Mouse (Mus musculus) liver, adult 2 months (tissue): ENCODE measurements around the gene Acsl5. TPM values are rescaled to one million over a fixed set of nuclear protein-coding genes. Genes with fewer than 3 reads are reported as not detected.

ENCODE experiments used
- DNase-seq: peaks from one replicate; pipeline ENCODE4 v3.0.0-alpha.2; 2011; ENCODE audit warnings: low read depth, low spot score; ENCODE audit errors: extremely low read depth
- H3K27ac ChIP-seq: fragments of 200-500 bp; replicated peaks from 2 replicates; pipeline ENCODE4 v1.5.1; 2012; ENCODE audit warnings: low read depth, mild to moderate bottlenecking, control low read depth, inconsistent platforms, low read length; ENCODE audit not compliant: insufficient read depth
- H3K27me3 ChIP-seq: fragments of 200-500 bp; 2 replicates; pipeline ENCODE4 v1.6.1; 2012; ENCODE audit warnings: mild to moderate bottlenecking, moderate library complexity, low read length, inconsistent platforms; ENCODE audit not compliant: control insufficient read depth, insufficient read depth
- H3K36me3 ChIP-seq: fragments of 200-500 bp; 2 replicates; pipeline ENCODE4 v1.6.1; 2012; ENCODE audit warnings: low read length, inconsistent platforms; ENCODE audit not compliant: control insufficient read depth, insufficient read depth
- H3K4me1 ChIP-seq: fragments of 200-500 bp; 2 replicates; pipeline ENCODE4 v1.6.1; 2011; ENCODE audit warnings: low read length; ENCODE audit not compliant: control insufficient read depth, insufficient read depth
- H3K4me3 ChIP-seq: fragments of 200-500 bp; 2 replicates; pipeline ENCODE4 v1.5.1; 2011; ENCODE audit warnings: low read depth, mild to moderate bottlenecking, control low read depth, low read length, moderate library complexity; ENCODE audit not compliant: insufficient read depth
- H3K79me2 ChIP-seq: fragments of 200-500 bp; 2 replicates; pipeline ENCODE4 v1.6.1; 2012; ENCODE audit warnings: inconsistent platforms, mild to moderate bottlenecking, low read length, moderate library complexity; ENCODE audit not compliant: control insufficient read depth, insufficient read depth
- H3K9ac ChIP-seq: fragments of 200-500 bp; 2 replicates; pipeline ENCODE4 v1.6.1; 2012; ENCODE audit warnings: low read depth, mild to moderate bottlenecking, control low read depth, inconsistent platforms, low read length
- CTCF ChIP-seq: fragments of 200-500 bp; IDR thresholded peaks from 2 replicates; pipeline ENCODE4 v1.5.1; 2011; ENCODE audit warnings: low read depth, low read length, control low read depth
- POLR2A ChIP-seq: fragments of 200-500 bp; IDR thresholded peaks from 2 replicates; pipeline ENCODE4 v1.6.1; 2011; ENCODE audit warnings: low read length, control low read depth; ENCODE audit not compliant: insufficient read depth; ENCODE audit errors: extremely low read depth
- WGBS: fragments of 180-500 bp; shearing (Covaris S2); methylation state at CpG from one replicate; pipeline ENCODE4 v1.1.7; 2018; 5-methylcytosine and 5-hydroxymethylcytosine counted together
- polyA plus RNA-seq: library from polyadenylated mRNA; depleted of rRNA; stranded (reverse); fragments of >200 nt; gene quantifications from 2 replicates; pipeline ENCODE4 v1.2.3, GENCODE M21; 2012
- total RNA-seq: library from RNA; depleted of rRNA; stranded (reverse); fragments of >200 nt; gene quantifications from 2 replicates; pipeline ENCODE4 v1.2.3, GENCODE M21; 2014

Gene Acsl5
- total and polyA plus RNA-seq, 2 experiments: 206 to 1,190 TPM

- 39% methylated on average over 7 of the region's 7 CpGs for WGBS
- TF ChIP-seq CTCF (peak; percentile 79), POLR2A (no peak)
- peak; percentile 57 for DNase-seq
- no peak overlapping the region for H3K9ac ChIP-seq
- H3K4me3 ChIP-seq: no peak overlapping the region
- H3K27me3 ChIP-seq: no peaks in the 10 kb centered on the region
- H3K27ac ChIP-seq: peak overlapping the region; percentile 4
- no peaks in the 10 kb centered on the region for H3K36me3 ChIP-seq
- H3K79me2 ChIP-seq: no peaks in the 10 kb centered on the region
- peaks cover 8% of the 10 kb centered on the region for H3K4me1 ChIP-seq
Observed at GRCm38 (mm10) chr19:55244791-55245231, 6.9 kb upstream of the Acsl5 start.

DNA sequence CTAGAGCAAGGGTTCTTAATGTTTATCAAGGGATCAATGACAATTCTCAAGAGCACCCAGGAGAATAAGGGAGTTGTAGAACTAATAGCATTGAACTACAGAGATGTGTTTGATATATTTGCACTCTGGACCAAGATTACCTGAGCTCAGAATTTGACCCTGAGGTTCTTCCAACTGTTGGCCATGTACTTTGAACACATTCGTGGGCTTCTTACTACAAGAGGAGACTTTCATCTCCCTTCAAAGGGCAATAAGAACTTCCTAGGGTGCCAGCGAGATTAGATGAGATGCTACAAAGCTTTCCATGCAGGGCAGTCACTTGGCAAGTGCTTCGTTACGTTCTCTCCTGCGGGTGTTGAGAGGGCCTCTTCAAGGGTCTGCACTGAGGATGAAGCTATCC is 4.2 kb upstream of the Acsl5 start:
- no peak for TF ChIP-seq CTCF
- TF ChIP-seq POLR2A: no peak
- 69% methylated on average over 5 of the region's 5 CpGs for WGBS
- DNase-seq: peak; percentile 67
- Histone ChIP-seq H3K4me3 (no peak overlapping the region), H3K36me3 (no peaks in the 10 kb centered on the region), H3K27me3 (no peaks in the 10 kb centered on the region), H3K79me2 (no peaks in the 10 kb centered on the region), H3K27ac (peak overlapping the region; percentile 37; the same call in 1 of the 2 replicates), H3K9ac (no peak overlapping the region), H3K4me1 (peaks cover 15% of the 10 kb centered on the region)

- Histone ChIP-seq H3K27me3 (no peaks in the 10 kb centered on the region), H3K36me3 (no peaks in the 10 kb centered on the region), H3K79me2 (no peaks in the 10 kb centered on the region), H3K27ac (peak overlapping the region; percentile 37; the same call in 1 of the 2 replicates), H3K9ac (no peak overlapping the region), H3K4me1 (peaks cover 16% of the 10 kb centered on the region), H3K4me3 (no peak overlapping the region)
- 20% methylated on average over 9 of the region's 9 CpGs for WGBS
- no peak for TF ChIP-seq CTCF
- peak; percentile 85 for DNase-seq
Observed at GRCm38 (mm10) chr19:55247991-55248520, 3.7 kb upstream of the Acsl5 start.

GRCm38 (mm10) chr19:55250451-55250850 is 1.3 kb upstream of the Acsl5 start:
- 56% methylated on average over 5 of the region's 5 CpGs for WGBS
- Histone ChIP-seq H3K36me3 (no peaks in the 10 kb centered on the region), H3K79me2 (peaks cover 8% of the 10 kb centered on the region; the same call in 1 of the 2 replicates), H3K9ac (no peak overlapping the region), H3K27ac (no peak overlapping the region), H3K4me1 (peaks cover 22% of the 10 kb centered on the region), H3K27me3 (no peaks in the 10 kb centered on the region), H3K4me3 (no peak overlapping the region)
- DNase-seq: peak; percentile 63
- TF ChIP-seq POLR2A (no peak), CTCF (no peak)

DNA sequence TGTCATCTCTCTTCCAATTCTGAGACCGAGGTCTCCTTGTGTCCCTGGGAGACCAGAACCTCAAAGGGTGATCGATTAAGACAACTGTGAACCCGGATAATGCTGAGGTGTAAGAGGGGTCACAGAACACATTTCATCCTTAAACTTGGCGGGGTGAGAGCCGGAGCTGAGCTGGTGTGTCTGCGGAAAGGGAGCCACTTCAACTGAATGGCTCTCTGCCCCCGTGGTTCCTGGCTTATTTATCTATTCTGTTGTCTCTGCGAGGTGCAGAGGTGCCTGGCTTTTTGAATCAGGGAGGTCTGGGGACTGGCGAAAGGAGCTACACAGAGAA is 1.5 kb downstream of the Acsl5 start:
- Histone ChIP-seq H3K27ac (peak overlapping the region; percentile 95), H3K4me3 (peak overlapping the region; percentile 74), H3K27me3 (no peaks in the 10 kb centered on the region), H3K36me3 (no peaks in the 10 kb centered on the region), H3K79me2 (peaks cover 8% of the 10 kb centered on the region; the same call in 1 of the 2 replicates), H3K4me1 (peaks cover 24% of the 10 kb centered on the region), H3K9ac (peak overlapping the region; percentile 90)
- no peak for DNase-seq
- whole genome bisulfite sequencing: 0% methylated on average over 9 of the region's 9 CpGs
- TF ChIP-seq CTCF (no peak), POLR2A (no peak)

GRCm38 (mm10) chr19:55253570-55254441 is 2.1 kb downstream of the Acsl5 start:
- Histone ChIP-seq H3K27me3 (no peaks in the 10 kb centered on the region), H3K36me3 (no peaks in the 10 kb centered on the region), H3K27ac (peak overlapping the region; percentile 95), H3K4me3 (peak overlapping the region; percentile 74), H3K4me1 (peaks cover 30% of the 10 kb centered on the region), H3K9ac (peak overlapping the region; percentile 90), H3K79me2 (peaks cover 8% of the 10 kb centered on the region; the same call in 1 of the 2 replicates)
- DNase-seq: peak; percentile 75
- WGBS: under 1% methylated on average over 32 of the region's 32 CpGs
- TF ChIP-seq CTCF (no peak), POLR2A (peak; percentile 48; the same call in 1 of the 2 replicates)
